Mouse (Mus musculus): Measurements from ENCODE around the gene Shroom3. TPM values are rescaled to one million over a fixed set of nuclear protein-coding genes. Genes with fewer than 3 reads are reported as not detected.

The Shroom3 gene
- polyA plus RNA-seq, 1 experiment from 2014 or later: 5.1 TPM

DNA sequence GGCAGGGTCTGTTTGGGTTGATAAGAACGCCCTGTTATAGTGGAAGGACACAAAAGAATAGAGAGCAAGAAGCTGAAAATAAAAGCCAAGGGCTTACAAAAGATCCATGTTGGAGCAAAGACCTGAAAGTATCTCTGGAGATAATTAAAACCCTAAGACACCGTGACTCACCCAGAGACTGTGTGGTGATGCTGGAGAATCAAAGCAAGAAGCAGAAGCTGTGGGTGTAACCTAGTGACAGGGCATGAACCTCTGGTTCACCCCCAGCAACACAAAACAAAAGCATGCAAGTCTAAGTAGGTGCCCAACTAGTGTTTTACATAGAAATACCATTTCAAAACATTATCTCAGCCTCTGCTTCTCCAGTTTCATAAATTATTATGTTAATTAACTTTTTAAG is 91.2 kb downstream of the Shroom3 start:
- ATAC-seq (ENCODE audit: insufficient read depth, low FRiP score, low TSS enrichment) (no peak), DNase-seq (ENCODE audit: low spot score) (no peak)
- Histone ChIP-seq H3K9ac (ENCODE audit: low read length) (no peak overlapping the region), H3K27ac (ENCODE audit: low read depth, low read length) (no peak overlapping the region), H3K9me3 (ENCODE audit: control insufficient read depth, low read length) (no peaks in the 10 kb centered on the region), H3K36me3 (ENCODE audit: control insufficient read depth, insufficient read depth, low read length) (no peaks in the 10 kb centered on the region), H3K4me2 (ENCODE audit: low read depth) (no peak overlapping the region), H3K27me3 (ENCODE audit: control insufficient read depth, insufficient read depth, low read length) (no peaks in the 10 kb centered on the region), H3K4me1 (ENCODE audit: control insufficient read depth, insufficient read depth, low read length) (no peaks in the 10 kb centered on the region), H3K4me3 (ENCODE audit: low read depth, low read length) (no peak overlapping the region)
- WGBS: 68% methylated on average over 2 of the region's 2 CpGs

GRCm38 (mm10) chr5:92774893-92775292 is 91.7 kb downstream of the Shroom3 start:
- Histone ChIP-seq H3K9me3 (ENCODE audit: control insufficient read depth, low read length) (no peaks in the 10 kb centered on the region), H3K4me3 (ENCODE audit: low read depth, low read length) (no peak overlapping the region), H3K9ac (ENCODE audit: low read length) (no peak overlapping the region), H3K36me3 (ENCODE audit: control insufficient read depth, insufficient read depth, low read length) (no peaks in the 10 kb centered on the region), H3K4me2 (ENCODE audit: low read depth) (no peak overlapping the region), H3K4me1 (ENCODE audit: control insufficient read depth, insufficient read depth, low read length) (no peaks in the 10 kb centered on the region), H3K27me3 (ENCODE audit: control insufficient read depth, insufficient read depth, low read length) (no peaks in the 10 kb centered on the region), H3K27ac (ENCODE audit: low read depth, low read length) (no peak overlapping the region)
- no peak for ATAC-seq (ENCODE audit: insufficient read depth, low FRiP score, low TSS enrichment)
- WGBS: 97% methylated on average over 3 of the region's 3 CpGs
- no peak for DNase-seq (ENCODE audit: low spot score)

DNA sequence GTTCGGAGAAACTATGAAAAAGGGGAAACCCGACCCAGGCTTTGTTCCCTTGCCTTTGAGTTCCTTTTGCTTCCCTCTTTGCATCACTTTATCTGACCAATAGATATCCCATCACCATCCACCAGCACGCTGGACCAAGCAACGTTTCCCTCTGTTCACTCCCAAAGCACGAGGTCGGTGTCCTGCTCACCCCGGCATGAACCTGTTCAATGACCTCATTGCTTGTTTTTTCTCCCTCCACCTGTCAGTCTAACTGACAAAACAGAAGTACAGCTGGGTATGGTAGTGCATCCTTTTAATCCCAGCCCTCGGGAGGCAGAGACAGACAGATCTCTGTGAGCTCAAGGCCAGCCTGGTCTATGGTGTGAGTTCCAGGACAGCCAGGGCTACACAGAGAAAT is 95.2 kb downstream of the Shroom3 start:
- Histone ChIP-seq H3K9ac (ENCODE audit: low read length) (no peak overlapping the region), H3K27me3 (ENCODE audit: control insufficient read depth, insufficient read depth, low read length) (no peaks in the 10 kb centered on the region), H3K36me3 (ENCODE audit: control insufficient read depth, insufficient read depth, low read length) (no peaks in the 10 kb centered on the region), H3K9me3 (ENCODE audit: control insufficient read depth, low read length) (0 out of 2 replicates have a peak, but pooled peaks cover 5% of the 10 kb centered on the region), H3K4me1 (ENCODE audit: control insufficient read depth, insufficient read depth, low read length) (no peaks in the 10 kb centered on the region), H3K4me3 (ENCODE audit: low read depth, low read length) (no peak overlapping the region), H3K27ac (ENCODE audit: low read depth, low read length) (no peak overlapping the region), H3K4me2 (ENCODE audit: low read depth) (no peak overlapping the region)
- WGBS: 77% methylated on average over 8 of the region's 8 CpGs
- no peak for DNase-seq (ENCODE audit: low spot score)
- no peak for ATAC-seq (ENCODE audit: insufficient read depth, low FRiP score, low TSS enrichment)

GRCm38 (mm10) chr5:92781082-92781481 is 97.8 kb downstream of the Shroom3 start:
- Histone ChIP-seq H3K27ac (ENCODE audit: low read depth, low read length) (no peak overlapping the region), H3K27me3 (ENCODE audit: control insufficient read depth, insufficient read depth, low read length) (no peaks in the 10 kb centered on the region), H3K4me1 (ENCODE audit: control insufficient read depth, insufficient read depth, low read length) (peaks cover 3% of the 10 kb centered on the region; the same call in 1 of the 2 replicates), H3K4me2 (ENCODE audit: low read depth) (no peak overlapping the region), H3K36me3 (ENCODE audit: control insufficient read depth, insufficient read depth, low read length) (no peaks in the 10 kb centered on the region), H3K9ac (ENCODE audit: low read length) (no peak overlapping the region), H3K4me3 (ENCODE audit: low read depth, low read length) (no peak overlapping the region), H3K9me3 (ENCODE audit: control insufficient read depth, low read length) (0 out of 2 replicates have a peak, but pooled peaks cover 5% of the 10 kb centered on the region)
- ATAC-seq (ENCODE audit: insufficient read depth, low FRiP score, low TSS enrichment) (no peak), DNase-seq (ENCODE audit: low spot score) (no peak)

DNA sequence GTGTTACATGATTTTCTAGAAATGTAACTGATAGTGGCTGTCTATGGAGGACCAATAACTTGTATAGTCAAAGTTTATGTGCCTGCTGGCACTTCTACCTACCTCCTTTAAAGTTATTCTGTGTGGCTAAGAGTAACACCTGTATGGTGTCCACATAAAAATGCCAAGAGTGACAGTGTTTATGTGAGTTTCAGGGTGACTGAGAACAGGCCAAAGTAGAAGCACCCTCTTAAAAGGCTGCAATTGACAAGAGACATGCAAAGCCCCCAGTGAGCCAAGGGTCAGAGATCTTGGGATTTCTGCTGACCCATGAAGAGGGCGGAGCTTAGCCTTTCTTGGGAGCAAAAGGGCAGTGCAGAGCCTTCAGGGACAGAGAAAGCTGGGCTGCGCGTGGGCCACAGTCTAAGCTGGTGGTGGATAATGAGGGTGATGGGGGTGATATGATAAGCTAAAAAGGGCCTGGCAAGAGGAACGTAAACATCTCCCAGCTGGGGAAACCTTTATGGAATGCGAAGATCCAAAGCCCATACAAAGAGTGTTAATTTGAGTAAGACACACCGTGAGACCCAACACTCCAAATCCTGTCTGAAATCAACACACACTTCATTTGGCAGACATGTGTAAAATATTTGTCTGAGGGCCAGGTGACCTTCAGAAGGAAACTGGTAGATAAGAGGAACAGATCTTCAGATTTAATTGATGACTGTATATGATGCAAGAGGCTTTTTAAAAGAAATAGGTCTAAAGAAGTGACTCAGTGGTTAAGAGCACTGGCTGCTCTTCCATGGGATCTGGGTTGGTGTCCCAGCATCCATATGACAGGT is 101.0 kb downstream of the Shroom3 start:
- no peak overlapping the region for H3K27ac ChIP-seq (ENCODE audit: low read depth, low read length)
- 40% methylated on average over 6 of the region's 6 CpGs for WGBS
- H3K4me2 ChIP-seq (ENCODE audit: low read depth): no peak overlapping the region
- ATAC-seq (ENCODE audit: insufficient read depth, low FRiP score, low TSS enrichment): no peak; the same call in 1 of the 2 replicates
- H3K9me3 ChIP-seq (ENCODE audit: control insufficient read depth, low read length): 0 out of 2 replicates have a peak, but pooled peaks cover 5% of the 10 kb centered on the region
- no peak overlapping the region for H3K4me3 ChIP-seq (ENCODE audit: low read depth, low read length)
- no peaks in the 10 kb centered on the region for H3K36me3 ChIP-seq (ENCODE audit: control insufficient read depth, insufficient read depth, low read length)
- no peak for DNase-seq (ENCODE audit: low spot score)
- no peak overlapping the region for H3K9ac ChIP-seq (ENCODE audit: low read length)
- H3K4me1 ChIP-seq (ENCODE audit: control insufficient read depth, insufficient read depth, low read length): peaks cover 3% of the 10 kb centered on the region; the same call in 1 of the 2 replicates
- H3K27me3 ChIP-seq (ENCODE audit: control insufficient read depth, insufficient read depth, low read length): no peaks in the 10 kb centered on the region

GRCm38 (mm10) chr5:92785870-92786436 is 102.7 kb downstream of the Shroom3 start:
- Histone ChIP-seq H3K36me3 (ENCODE audit: control insufficient read depth, insufficient read depth, low read length) (no peaks in the 10 kb centered on the region), H3K9ac (ENCODE audit: low read length) (no peak overlapping the region), H3K4me3 (ENCODE audit: low read depth, low read length) (no peak overlapping the region), H3K27me3 (ENCODE audit: control insufficient read depth, insufficient read depth, low read length) (no peaks in the 10 kb centered on the region), H3K4me2 (ENCODE audit: low read depth) (no peak overlapping the region), H3K4me1 (ENCODE audit: control insufficient read depth, insufficient read depth, low read length) (peaks cover 3% of the 10 kb centered on the region; the same call in 1 of the 2 replicates), H3K9me3 (ENCODE audit: control insufficient read depth, low read length) (0 out of 2 replicates have a peak, but pooled peaks cover 1% of the 10 kb centered on the region), H3K27ac (ENCODE audit: low read depth, low read length) (no peak overlapping the region)
- WGBS: 88% methylated on average over 11 of the region's 11 CpGs
- no peak for DNase-seq (ENCODE audit: low spot score)
- ATAC-seq (ENCODE audit: insufficient read depth, low FRiP score, low TSS enrichment): no peak

DNA sequence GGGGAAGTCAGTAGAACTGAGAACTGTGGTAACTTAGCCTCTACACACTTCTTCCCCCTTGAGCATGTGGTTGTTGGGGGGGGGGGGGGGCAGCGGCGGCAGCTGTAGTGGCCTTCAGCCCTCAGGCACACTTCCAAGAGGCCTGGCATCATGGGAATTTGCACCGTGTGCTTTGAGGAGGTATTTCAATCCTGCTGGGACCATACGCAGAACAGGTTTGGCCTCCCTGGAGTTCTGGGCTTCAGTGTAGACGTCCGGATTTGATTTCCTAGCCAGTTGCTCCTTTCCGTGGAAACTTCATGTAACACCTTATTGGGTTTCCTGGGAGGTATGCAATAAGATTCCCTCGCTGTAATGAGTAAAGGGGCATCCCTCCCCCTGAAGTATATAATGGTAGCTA is 105.8 kb downstream of the Shroom3 start:
- no peak for ATAC-seq (ENCODE audit: insufficient read depth, low FRiP score, low TSS enrichment)
- H3K27ac ChIP-seq (ENCODE audit: low read depth, low read length): no peak overlapping the region
- WGBS: 75% methylated on average over 8 of the region's 8 CpGs

DNA sequence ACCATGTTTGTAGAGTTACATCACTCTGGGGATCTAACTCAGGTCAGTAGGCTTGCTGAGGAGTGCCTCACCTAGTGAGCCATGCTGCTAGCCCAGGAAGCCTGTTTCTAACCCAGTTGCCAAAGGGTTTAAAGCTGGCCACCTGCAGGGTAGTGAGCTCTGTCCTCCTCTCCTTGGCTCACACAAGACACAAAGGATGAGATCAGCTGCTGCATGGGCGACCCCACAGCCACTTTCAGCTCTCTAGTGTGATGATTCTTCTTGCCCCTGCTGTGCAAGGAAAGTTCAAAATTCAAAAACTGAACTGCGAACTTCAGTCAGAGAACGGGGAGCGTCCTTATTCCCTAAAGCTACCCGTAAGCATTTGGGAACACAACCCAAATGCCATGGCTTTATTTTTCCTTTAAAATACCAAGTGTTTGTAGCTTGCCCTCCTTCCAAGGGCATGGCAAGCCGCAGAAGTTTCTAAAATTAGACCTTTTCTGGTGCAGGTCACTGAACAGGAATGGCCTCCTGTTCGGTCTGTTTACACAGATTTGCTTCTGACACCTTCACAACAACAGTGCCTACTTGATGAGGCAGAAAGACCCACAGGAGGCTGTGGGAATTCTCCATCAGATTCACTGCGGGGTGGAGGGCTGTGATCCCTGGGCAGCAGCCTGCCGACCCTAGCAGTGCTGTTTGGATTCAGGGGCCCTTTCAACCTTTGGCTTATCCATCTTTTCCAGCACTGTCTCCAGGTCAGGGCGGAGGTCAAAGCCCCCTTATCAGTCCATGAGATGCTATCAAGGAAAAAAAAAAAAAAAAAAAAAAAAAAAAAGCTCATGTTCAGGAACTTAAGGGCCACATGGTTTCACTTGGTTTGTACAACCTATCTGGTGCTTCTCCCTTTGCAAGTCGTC is 113.1 kb downstream of the Shroom3 start:
- H3K4me1 ChIP-seq (ENCODE audit: control insufficient read depth, insufficient read depth, low read length): no peaks in the 10 kb centered on the region
- H3K27ac ChIP-seq (ENCODE audit: low read depth, low read length): no peak overlapping the region
- DNase-seq (ENCODE audit: low spot score) (no peak), ATAC-seq (ENCODE audit: insufficient read depth, low FRiP score, low TSS enrichment) (no peak)
- 30% methylated on average over 11 of the region's 11 CpGs for WGBS
- H3K4me2 ChIP-seq (ENCODE audit: low read depth): no peak overlapping the region
- H3K9me3 ChIP-seq (ENCODE audit: control insufficient read depth, low read length): 0 out of 2 replicates have a peak, but pooled peaks cover 3% of the 10 kb centered on the region
- H3K27me3 ChIP-seq (ENCODE audit: control insufficient read depth, insufficient read depth, low read length): no peaks in the 10 kb centered on the region
- no peak overlapping the region for H3K9ac ChIP-seq (ENCODE audit: low read length)
- H3K4me3 ChIP-seq (ENCODE audit: low read depth, low read length): no peak overlapping the region
- H3K36me3 ChIP-seq (ENCODE audit: control insufficient read depth, insufficient read depth, low read length): no peaks in the 10 kb centered on the region

More for the DNA sequence above, 105.8 kb downstream of the Shroom3 start:
- Histone ChIP-seq H3K4me2 (ENCODE audit: low read depth) (no peak overlapping the region), H3K4me1 (ENCODE audit: control insufficient read depth, insufficient read depth, low read length) (peaks cover 3% of the 10 kb centered on the region; the same call in 1 of the 2 replicates), H3K9me3 (ENCODE audit: control insufficient read depth, low read length) (no peaks in the 10 kb centered on the region), H3K4me3 (ENCODE audit: low read depth, low read length) (no peak overlapping the region), H3K36me3 (ENCODE audit: control insufficient read depth, insufficient read depth, low read length) (no peaks in the 10 kb centered on the region), H3K9ac (ENCODE audit: low read length) (no peak overlapping the region), H3K27me3 (ENCODE audit: control insufficient read depth, insufficient read depth, low read length) (no peaks in the 10 kb centered on the region)
- DNase-seq (ENCODE audit: low spot score): no peak
